Mouse (Mus musculus) intestine, embryonic 16.5 days (tissue): ENCODE measurements around the gene Plcd1. TPM values are rescaled to one million over a fixed set of nuclear protein-coding genes. Genes with fewer than 3 reads are reported as not detected.

Experiments
- ATAC-seq: fragments of 200-750 bp; cut with Nextera tagmentation; 2 replicates; pipeline ENCODE4 v1.8.0; 2017; ENCODE audit warnings: moderate TSS enrichment, moderate library complexity
- H3K27ac ChIP-seq: fragments of 300-500 bp; sonication (generic); 2 replicates; pipeline ENCODE4 v1.5.1; 2014; ENCODE audit warnings: mild to moderate bottlenecking, low read length
- H3K27me3 ChIP-seq: fragments of 300-500 bp; sonication (generic); replicated peaks from 2 replicates; pipeline ENCODE4 v1.6.1; 2014; ENCODE audit warnings: low read length, control low read depth, mixed read lengths; ENCODE audit not compliant: control insufficient read depth, insufficient read depth
- H3K36me3 ChIP-seq: fragments of 300-500 bp; sonication (generic); 2 replicates; pipeline ENCODE4 v1.6.1; 2014; ENCODE audit warnings: low read length, control low read depth; ENCODE audit not compliant: control insufficient read depth, insufficient read depth
- H3K4me1 ChIP-seq: fragments of 300-500 bp; sonication (generic); 2 replicates; pipeline ENCODE4 v1.6.1; 2014; ENCODE audit warnings: low read length, control low read depth, mixed read lengths; ENCODE audit not compliant: control insufficient read depth, insufficient read depth
- H3K4me2 ChIP-seq: fragments of 300-500 bp; sonication (generic); 2 replicates; pipeline ENCODE4 v1.6.1; 2014; ENCODE audit warnings: low read depth, low read length, control low read depth
- H3K4me3 ChIP-seq: fragments of 300-500 bp; sonication (generic); 2 replicates; pipeline ENCODE4 v1.5.1; 2014; ENCODE audit warnings: mild to moderate bottlenecking, low read length
- H3K9ac ChIP-seq: fragments of 300-500 bp; sonication (generic); 2 replicates; pipeline ENCODE4 v1.6.1; 2014; ENCODE audit warnings: low read depth, low read length
- H3K9me3 ChIP-seq: fragments of 300-500 bp; sonication (generic); 2 replicates; pipeline ENCODE4 v1.6.1; 2016; ENCODE audit warnings: low read length, control low read depth; ENCODE audit not compliant: control insufficient read depth
- WGBS: fragments of 180-500 bp; shearing (Covaris S2); extraction: QIAGEN DNeasy Blood & Tissue Kit; methylation state at CpG from one replicate; pipeline ENCODE4 v1.1.7; 2014; 5-methylcytosine and 5-hydroxymethylcytosine counted together
- polyA plus RNA-seq: library from polyadenylated mRNA; unstranded; fragments of >200 nt; fragmentation: Nextera tagmentation; extraction: Ambion mirVana; gene quantifications from 2 replicates; pipeline ENCODE4 v1.2.1, GENCODE M21; 2015

The Plcd1 gene
- polyA plus RNA-seq, 1 experiment from 2014 or later: 17.3 TPM

GRCm38 (mm10) chr9:119040101-119040775 lies 53.1 kb downstream of the Plcd1 start:
- Histone ChIP-seq H3K36me3 (peaks cover 17% of the 10 kb centered on the region; the same call in 1 of the 2 replicates), H3K9me3 (no peaks in the 10 kb centered on the region), H3K4me1 (0 out of 2 replicates have a peak, but pooled peaks cover 6% of the 10 kb centered on the region), H3K4me3 (no peak overlapping the region), H3K27me3 (no peaks in the 10 kb centered on the region), H3K27ac (no peak overlapping the region), H3K4me2 (no peak overlapping the region), H3K9ac (no peak overlapping the region)
- ATAC-seq: no peak
- WGBS: 91% methylated on average over 15 of the region's 15 CpGs

- 87% methylated on average over 3 of the region's 3 CpGs for WGBS
- 0 out of 2 replicates have a peak, but pooled peaks cover 6% of the 10 kb centered on the region for H3K4me1 ChIP-seq
- no peak overlapping the region for H3K27ac ChIP-seq
- no peak overlapping the region for H3K4me2 ChIP-seq
- ATAC-seq: no peak
- H3K4me3 ChIP-seq: no peak overlapping the region
- H3K9me3 ChIP-seq: no peaks in the 10 kb centered on the region
- peaks cover 21% of the 10 kb centered on the region for H3K36me3 ChIP-seq
- H3K9ac ChIP-seq: no peak overlapping the region
- no peaks in the 10 kb centered on the region for H3K27me3 ChIP-seq
Measured at GRCm38 (mm10) chr9:119038574-119038973, 54.7 kb downstream of the Plcd1 start.

GRCm38 (mm10) chr9:119037076-119037730 lies 56.1 kb downstream of the Plcd1 start:
- WGBS: 64% methylated on average over 15 of the region's 15 CpGs

GRCm38 (mm10) chr9:119035836-119036235 lies 57.5 kb downstream of the Plcd1 start:
- H3K36me3 ChIP-seq: peaks cover 18% of the 10 kb centered on the region
- peak; percentile 26; the same call in 1 of the 2 replicates for ATAC-seq
- 48% methylated on average over 7 of the region's 7 CpGs for WGBS

More at GRCm38 (mm10) chr9:119037076-119037730, 56.1 kb downstream of the Plcd1 start:
- 0 out of 2 replicates have a peak overlapping the region, but pooled peaks have one; percentile 4 for H3K27ac ChIP-seq
- H3K4me1 ChIP-seq: 0 out of 2 replicates have a peak, but pooled peaks cover 6% of the 10 kb centered on the region
- H3K27me3 ChIP-seq: no peaks in the 10 kb centered on the region
- no peak overlapping the region for H3K4me2 ChIP-seq
- H3K36me3 ChIP-seq: peaks cover 21% of the 10 kb centered on the region
- H3K4me3 ChIP-seq: no peak overlapping the region
- no peak for ATAC-seq
- H3K9me3 ChIP-seq: no peaks in the 10 kb centered on the region
- no peak overlapping the region for H3K9ac ChIP-seq

GRCm38 (mm10) chr9:119034676-119035665 lies 58.3 kb downstream of the Plcd1 start:
- no peak overlapping the region for H3K27ac ChIP-seq
- no peak for ATAC-seq
- H3K27me3 ChIP-seq: no peaks in the 10 kb centered on the region
- H3K4me3 ChIP-seq: no peak overlapping the region
- 85% methylated on average over 29 of the region's 29 CpGs for WGBS
- H3K36me3 ChIP-seq: peaks cover 12% of the 10 kb centered on the region
- H3K9ac ChIP-seq: no peak overlapping the region
- no peaks in the 10 kb centered on the region for H3K9me3 ChIP-seq
- H3K4me2 ChIP-seq: no peak overlapping the region
- H3K4me1 ChIP-seq: 0 out of 2 replicates have a peak, but pooled peaks cover 6% of the 10 kb centered on the region

More at GRCm38 (mm10) chr9:119035836-119036235, 57.5 kb downstream of the Plcd1 start:
- Histone ChIP-seq H3K27me3 (no peaks in the 10 kb centered on the region), H3K9ac (no peak overlapping the region; the same call in 1 of the 2 replicates), H3K4me1 (0 out of 2 replicates have a peak, but pooled peaks cover 6% of the 10 kb centered on the region), H3K9me3 (no peaks in the 10 kb centered on the region), H3K4me3 (no peak overlapping the region), H3K27ac (no peak overlapping the region), H3K4me2 (no peak overlapping the region)

- Histone ChIP-seq H3K9ac (no peak overlapping the region), H3K27ac (no peak overlapping the region), H3K9me3 (no peaks in the 10 kb centered on the region), H3K36me3 (peaks cover 12% of the 10 kb centered on the region), H3K4me1 (0 out of 2 replicates have a peak, but pooled peaks cover 6% of the 10 kb centered on the region), H3K27me3 (no peaks in the 10 kb centered on the region), H3K4me3 (no peak overlapping the region), H3K4me2 (no peak overlapping the region)
- 89% methylated on average over 8 of the region's 8 CpGs for WGBS
- no peak for ATAC-seq
Measured at GRCm38 (mm10) chr9:119034069-119034468, 59.2 kb downstream of the Plcd1 start.

- no peak for ATAC-seq
- H3K27me3 ChIP-seq: no peaks in the 10 kb centered on the region
- H3K4me1 ChIP-seq: 0 out of 2 replicates have a peak, but pooled peaks cover 6% of the 10 kb centered on the region
Measured at GRCm38 (mm10) chr9:119033111-119033921, 60.0 kb downstream of the Plcd1 start.

GRCm38 (mm10) chr9:119032538-119032937 lies 60.8 kb downstream of the Plcd1 start:
- Histone ChIP-seq H3K9ac (no peak overlapping the region), H3K4me3 (no peak overlapping the region), H3K27me3 (no peaks in the 10 kb centered on the region), H3K27ac (no peak overlapping the region), H3K36me3 (peaks cover 4% of the 10 kb centered on the region), H3K9me3 (no peaks in the 10 kb centered on the region), H3K4me1 (0 out of 2 replicates have a peak, but pooled peaks cover 5% of the 10 kb centered on the region), H3K4me2 (no peak overlapping the region)
- 68% methylated on average over 9 of the region's 9 CpGs for WGBS
- ATAC-seq: no peak

More at GRCm38 (mm10) chr9:119033111-119033921, 60.0 kb downstream of the Plcd1 start:
- Histone ChIP-seq H3K4me2 (no peak overlapping the region), H3K4me3 (no peak overlapping the region), H3K9me3 (no peaks in the 10 kb centered on the region), H3K9ac (no peak overlapping the region), H3K36me3 (peaks cover 8% of the 10 kb centered on the region), H3K27ac (no peak overlapping the region)
- WGBS: 84% methylated on average over 19 of the region's 19 CpGs
